Mouse (Mus musculus) kidney, adult 2 months (tissue): ENCODE measurements at regions not wholly inside any gene's neighbourhood (a gene's known extent, or its start where the extent isn't known, plus 50 kb on each side); places are given as distances from the start of the nearest gene placed in this dataset.

Experiments
- DNase-seq: peaks from one replicate; pipeline ENCODE4 v3.0.0; 2021
- H3K27ac ChIP-seq: fragments of 200-500 bp; 2 replicates; pipeline ENCODE4 v1.5.1; 2012; ENCODE audit warnings: low read depth, low read length, control low read depth, inconsistent platforms; ENCODE audit not compliant: insufficient read depth
- H3K27me3 ChIP-seq: fragments of 200-500 bp; replicated peaks from 2 replicates; pipeline ENCODE4 v1.6.1; 2012; ENCODE audit warnings: mild to moderate bottlenecking, moderate library complexity, low read length, inconsistent platforms; ENCODE audit not compliant: control insufficient read depth, insufficient read depth
- H3K36me3 ChIP-seq: fragments of 200-500 bp; 2 replicates; pipeline ENCODE4 v1.6.1; 2012; ENCODE audit warnings: mild to moderate bottlenecking, moderate library complexity, low read length, inconsistent platforms; ENCODE audit not compliant: control insufficient read depth, insufficient read depth
- H3K4me1 ChIP-seq: fragments of 200-500 bp; 2 replicates; pipeline ENCODE4 v1.6.1; 2011; ENCODE audit warnings: low read length; ENCODE audit not compliant: control insufficient read depth, insufficient read depth
- H3K4me3 ChIP-seq: fragments of 200-500 bp; 2 replicates; pipeline ENCODE4 v1.5.1; 2011; ENCODE audit warnings: mild to moderate bottlenecking, low read depth, low read length, control low read depth; ENCODE audit not compliant: insufficient read depth
- CTCF ChIP-seq: fragments of 200-500 bp; conservative IDR thresholded peaks from 2 replicates; pipeline ENCODE4 v1.5.1; 2011; ENCODE audit warnings: low read depth, mild to moderate bottlenecking, control low read depth, low read length, moderate library complexity, mixed read lengths; ENCODE audit not compliant: insufficient read depth, insufficient read length
- POLR2A ChIP-seq: fragments of 200-500 bp; IDR thresholded peaks from one replicate; pipeline ENCODE4 v1.6.1; 2011; ENCODE audit warnings: low read depth, low read length, control low read depth
- WGBS: fragments of 180-500 bp; shearing (Covaris S2); methylation state at CpG from one replicate; pipeline ENCODE4 v1.1.7; 2018; 5-methylcytosine and 5-hydroxymethylcytosine counted together

DNA sequence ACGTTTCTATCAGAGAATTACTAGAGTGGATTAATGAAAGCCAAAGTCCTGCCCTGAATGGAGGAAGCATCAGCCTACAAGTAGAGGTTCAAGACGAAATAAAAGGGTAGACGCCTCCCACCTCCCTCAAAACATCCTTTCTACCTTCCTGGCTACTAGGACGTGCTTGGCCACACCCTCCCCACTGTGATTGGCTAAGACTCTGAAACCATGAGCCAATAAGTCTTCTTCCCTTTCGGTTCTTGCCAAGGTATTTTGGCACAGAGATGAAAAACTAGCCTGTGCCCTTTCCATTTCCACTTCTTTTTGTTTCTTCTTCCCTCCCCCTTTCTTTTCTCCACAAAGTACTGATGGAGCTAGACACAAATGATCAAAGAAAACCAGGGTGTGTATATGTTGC is 160.3 kb upstream of the Prickle1 start:
- Histone ChIP-seq H3K36me3 (no peaks in the 10 kb centered on the region), H3K4me3 (no peak overlapping the region), H3K4me1 (no peaks in the 10 kb centered on the region), H3K27me3 (no peaks in the 10 kb centered on the region), H3K27ac (no peak overlapping the region)
- no peak for TF ChIP-seq CTCF
- WGBS: 74% methylated on average over 5 of the region's 5 CpGs
- DNase-seq: no peak

GRCm38 (mm10) chr15:93751817-93752216 is 156.1 kb upstream of the Prickle1 start:
- Histone ChIP-seq H3K27me3 (no peaks in the 10 kb centered on the region), H3K4me1 (no peaks in the 10 kb centered on the region), H3K27ac (no peak overlapping the region), H3K36me3 (no peaks in the 10 kb centered on the region), H3K4me3 (no peak overlapping the region)
- no peak for DNase-seq
- 78% methylated on average over 14 of the region's 14 CpGs for WGBS
- no peak for TF ChIP-seq POLR2A
- no peak for TF ChIP-seq CTCF

DNA sequence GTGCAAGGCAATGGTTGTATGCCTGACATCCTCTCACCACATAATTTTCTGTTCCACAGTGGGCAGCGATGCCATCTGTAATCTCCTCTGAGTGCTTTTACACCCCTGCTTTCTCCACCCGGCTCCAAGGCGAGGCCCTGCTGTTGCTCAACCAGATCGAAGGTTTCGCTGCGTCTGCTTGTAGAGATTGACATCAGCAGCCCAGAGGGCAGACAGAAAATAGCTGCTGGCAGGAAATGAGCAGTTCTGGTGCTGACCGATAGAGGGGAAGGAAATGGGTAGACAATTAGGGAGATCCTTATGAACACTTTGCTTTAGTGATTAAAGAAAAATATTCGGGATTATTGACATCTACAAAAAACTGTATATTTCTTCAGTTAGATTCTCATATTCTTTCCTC is 155.3 kb upstream of the Prickle1 start:
- H3K4me3 ChIP-seq: no peak overlapping the region
- no peaks in the 10 kb centered on the region for H3K4me1 ChIP-seq
- no peaks in the 10 kb centered on the region for H3K27me3 ChIP-seq
- no peaks in the 10 kb centered on the region for H3K36me3 ChIP-seq
- H3K27ac ChIP-seq: no peak overlapping the region
- 17% methylated on average over 8 of the region's 8 CpGs for WGBS
- peak; percentile 43 for DNase-seq
- peak; percentile 36; the same call in 1 of the 2 replicates for TF ChIP-seq CTCF
- no peak for TF ChIP-seq POLR2A

GRCm38 (mm10) chr15:93744191-93744945 is 148.7 kb upstream of the Prickle1 start:
- DNase-seq: peak; percentile 27
- H3K36me3 ChIP-seq: no peaks in the 10 kb centered on the region
- H3K4me1 ChIP-seq: no peaks in the 10 kb centered on the region
- WGBS: 57% methylated on average over 12 of the region's 12 CpGs
- H3K27ac ChIP-seq: no peak overlapping the region
- no peaks in the 10 kb centered on the region for H3K27me3 ChIP-seq
- TF ChIP-seq CTCF (no peak), POLR2A (no peak)
- H3K4me3 ChIP-seq: no peak overlapping the region

GRCm38 (mm10) chr15:93733731-93734510 is 138.2 kb upstream of the Prickle1 start:
- H3K27me3 ChIP-seq: no peaks in the 10 kb centered on the region
- DNase-seq: no peak
- no peak overlapping the region for H3K4me3 ChIP-seq
- H3K27ac ChIP-seq: no peak overlapping the region
- WGBS: 77% methylated on average over 18 of the region's 18 CpGs
- no peaks in the 10 kb centered on the region for H3K4me1 ChIP-seq
- TF ChIP-seq CTCF: no peak
- TF ChIP-seq POLR2A: no peak
- H3K36me3 ChIP-seq: no peaks in the 10 kb centered on the region

GRCm38 (mm10) chr15:93732825-93733224 is 137.1 kb upstream of the Prickle1 start:
- 83% methylated on average over 5 of the region's 5 CpGs for WGBS
- TF ChIP-seq CTCF (no peak), POLR2A (no peak)
- no peaks in the 10 kb centered on the region for H3K27me3 ChIP-seq
- no peak overlapping the region for H3K27ac ChIP-seq
- DNase-seq: no peak
- no peak overlapping the region for H3K4me3 ChIP-seq
- H3K36me3 ChIP-seq: no peaks in the 10 kb centered on the region
- H3K4me1 ChIP-seq: no peaks in the 10 kb centered on the region

- Histone ChIP-seq H3K36me3 (no peaks in the 10 kb centered on the region), H3K27me3 (no peaks in the 10 kb centered on the region), H3K4me1 (no peaks in the 10 kb centered on the region), H3K27ac (no peak overlapping the region), H3K4me3 (no peak overlapping the region)
- DNase-seq: no peak
- TF ChIP-seq CTCF (no peak), POLR2A (no peak)
- WGBS: 66% methylated on average over 6 of the region's 6 CpGs
These were observed 135.5 kb upstream of the Prickle1 start for GRCm38 (mm10) chr15:93731161-93731560.
